Mouse (Mus musculus) forebrain, embryonic 14.5 days (tissue): ENCODE data around the gene Kcnab1. TPM values are rescaled to one million over a fixed set of nuclear protein-coding genes. Genes with fewer than 3 reads are reported as not detected.
A peak's percentile ranks its signal among the peaks of the same experiment; 100 is the strongest.

Experiments used
- ATAC-seq: fragments of 200-750 bp; cut with Nextera tagmentation; 2 replicates; pipeline ENCODE4 v1.8.0; 2017; ENCODE audit warnings: mild to moderate bottlenecking, moderate library complexity
- DNase-seq: peaks from one replicate; pipeline ENCODE4 v3.0.0-alpha.2; 2015; ENCODE audit warnings: low spot score
- H3K27ac ChIP-seq: fragments of 300-500 bp; sonication (generic); 2 replicates; pipeline ENCODE4 v1.5.1; 2014; ENCODE audit warnings: low read depth, mild to moderate bottlenecking, control low read depth, low read length, moderate library complexity
- H3K27me3 ChIP-seq: fragments of 300-500 bp; sonication (generic); replicated peaks from 2 replicates; pipeline ENCODE4 v1.6.1; 2014; ENCODE audit warnings: low read length, control low read depth, mixed read lengths; ENCODE audit not compliant: control insufficient read depth, insufficient read depth
- H3K36me3 ChIP-seq: fragments of 300-500 bp; sonication (generic); 2 replicates; pipeline ENCODE4 v1.6.1; 2014; ENCODE audit warnings: low read length, control low read depth; ENCODE audit not compliant: control insufficient read depth, insufficient read depth
- H3K4me1 ChIP-seq: fragments of 300-500 bp; sonication (generic); 2 replicates; pipeline ENCODE4 v1.6.1; 2014; ENCODE audit warnings: antibody characterized with exemption, low read length, control low read depth; ENCODE audit not compliant: control insufficient read depth, insufficient read depth
- H3K4me2 ChIP-seq: fragments of 300-500 bp; sonication (generic); 2 replicates; pipeline ENCODE4 v1.6.1; 2014; ENCODE audit warnings: mild to moderate bottlenecking, control low read depth, low read length
- H3K4me3 ChIP-seq: fragments of 300-500 bp; sonication (generic); 2 replicates; pipeline ENCODE4 v1.5.1; 2014; ENCODE audit warnings: low read depth, low read length, control low read depth
- H3K9ac ChIP-seq: fragments of 300-500 bp; sonication (generic); 2 replicates; pipeline ENCODE4 v1.6.1; 2014; ENCODE audit warnings: mild to moderate bottlenecking, low read length, control low read depth, moderate library complexity
- H3K9me3 ChIP-seq: fragments of 300-500 bp; sonication (generic); replicated peaks from 2 replicates; pipeline ENCODE4 v1.6.1; 2016; ENCODE audit warnings: low read length, control low read depth, mixed read lengths; ENCODE audit not compliant: control insufficient read depth
- WGBS: fragments of 180-500 bp; shearing (Covaris S2); extraction: QIAGEN DNeasy Blood & Tissue Kit; methylation state at CpG from one replicate; pipeline ENCODE4 v1.1.7; 2014; 5-methylcytosine and 5-hydroxymethylcytosine counted together
- polyA plus RNA-seq: library from polyadenylated mRNA; unstranded; fragments of >200 nt; fragmentation: Nextera tagmentation; extraction: Ambion mirVana; gene quantifications from 2 replicates; pipeline ENCODE4 v1.2.1, GENCODE M21; 2014

Kcnab1 gene
- polyA plus RNA-seq = 4.1 and 6.2 TPM in 2 replicates

GRCm38 (mm10) chr3:65108945-65109921 lies at the start of gene Kcnab1:
Kcnab1 (plus strand) TSS chr3:65109384.
- Histone ChIP-seq H3K27me3 (no peaks in the 10 kb centered on the region), H3K4me2 (peak within 1 kb of the TSS; percentile 90), H3K4me1 (peaks cover 6% of the 10 kb centered on the region), H3K9ac (peak within 1 kb of the TSS; percentile 66), H3K9me3 (no peaks in the 10 kb centered on the region), H3K4me3 (peak within 1 kb of the TSS; percentile 41), H3K36me3 (no peaks in the 10 kb centered on the region), H3K27ac (no peak within 1 kb of the TSS)
- DNase-seq (peak; percentile 66), ATAC-seq (peak; percentile 88)
- WGBS = under 1% methylated on average over 30 of the region's 30 CpGs

- Histone ChIP-seq H3K4me2 (no peak overlapping the region), H3K4me3 (no peak overlapping the region), H3K4me1 (no peaks in the 10 kb centered on the region), H3K36me3 (no peaks in the 10 kb centered on the region), H3K27ac (no peak overlapping the region), H3K9ac (no peak overlapping the region), H3K27me3 (no peaks in the 10 kb centered on the region), H3K9me3 (no peaks in the 10 kb centered on the region)
- ATAC-seq (no peak), DNase-seq (no peak)
- WGBS = 45% methylated on average over 2 of the region's 2 CpGs
Measured at GRCm38 (mm10) chr3:65088295-65088694, 20.9 kb upstream of the Kcnab1 start.

- Histone ChIP-seq H3K9ac (no peak overlapping the region), H3K27me3 (no peaks in the 10 kb centered on the region), H3K4me3 (no peak overlapping the region), H3K9me3 (no peaks in the 10 kb centered on the region), H3K36me3 (no peaks in the 10 kb centered on the region), H3K27ac (no peak overlapping the region), H3K4me2 (no peak overlapping the region), H3K4me1 (no peaks in the 10 kb centered on the region)
- peak; percentile 45 for DNase-seq
- no peak; the same call in 1 of the 2 replicates for ATAC-seq
- WGBS = 74% methylated on average over 6 of the region's 6 CpGs
Measured at GRCm38 (mm10) chr3:65104117-65104516, 5.1 kb upstream of the Kcnab1 start.

GRCm38 (mm10) chr3:65110190-65110589 lies 1.0 kb downstream of the Kcnab1 start:
- ATAC-seq (no peak), DNase-seq (no peak)
- H3K4me1 ChIP-seq = peaks cover 6% of the 10 kb centered on the region
- 69% methylated on average over 9 of the region's 9 CpGs for WGBS
- no peaks in the 10 kb centered on the region for H3K9me3 ChIP-seq
- H3K27ac ChIP-seq = no peak overlapping the region
- no peaks in the 10 kb centered on the region for H3K27me3 ChIP-seq
- peak overlapping the region; percentile 90 for H3K4me2 ChIP-seq
- peak overlapping the region; percentile 41; the same call in 1 of the 2 replicates for H3K4me3 ChIP-seq
- no peaks in the 10 kb centered on the region for H3K36me3 ChIP-seq
- H3K9ac ChIP-seq = no peak overlapping the region; the same call in 1 of the 2 replicates

DNA sequence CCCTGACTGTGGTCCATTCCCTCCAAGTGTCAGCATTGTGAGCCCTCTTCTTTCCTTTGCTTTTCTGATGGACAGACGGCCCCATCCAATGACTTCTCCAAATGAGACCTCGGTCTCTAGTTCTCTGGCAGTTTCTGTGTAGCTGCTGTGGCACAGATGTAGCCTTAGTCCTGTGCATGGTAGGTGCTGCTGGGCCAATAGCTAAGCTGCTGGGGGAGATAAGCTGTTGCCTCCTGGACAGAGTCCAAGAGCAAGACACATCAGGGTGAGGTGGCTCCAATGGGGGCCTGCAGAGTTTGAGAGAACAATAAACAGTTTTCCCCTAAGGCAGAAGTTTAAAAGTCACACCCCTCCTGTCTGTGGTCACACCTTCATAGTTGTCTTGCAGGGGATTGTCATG lies 2.0 kb downstream of the Kcnab1 start:
- DNase-seq = no peak
- no peak overlapping the region for H3K9ac ChIP-seq
- 92% methylated on average over 2 of the region's 2 CpGs for WGBS
- H3K9me3 ChIP-seq = no peaks in the 10 kb centered on the region
- no peaks in the 10 kb centered on the region for H3K27me3 ChIP-seq
- no peak overlapping the region for H3K4me3 ChIP-seq
- H3K4me2 ChIP-seq = no peak overlapping the region
- H3K27ac ChIP-seq = no peak overlapping the region
- H3K36me3 ChIP-seq = no peaks in the 10 kb centered on the region
- peaks cover 6% of the 10 kb centered on the region for H3K4me1 ChIP-seq
- ATAC-seq = no peak

GRCm38 (mm10) chr3:65115164-65115563 lies 6.0 kb downstream of the Kcnab1 start:
- H3K4me1 ChIP-seq = no peaks in the 10 kb centered on the region; the same call in 1 of the 2 replicates
- no peak for ATAC-seq
- no peaks in the 10 kb centered on the region for H3K9me3 ChIP-seq
- no peak for DNase-seq
- no peaks in the 10 kb centered on the region for H3K27me3 ChIP-seq
- H3K9ac ChIP-seq = no peak overlapping the region
- H3K27ac ChIP-seq = no peak overlapping the region
- no peak overlapping the region for H3K4me3 ChIP-seq
- H3K36me3 ChIP-seq = no peaks in the 10 kb centered on the region
- 95% methylated on average over 6 of the region's 6 CpGs for WGBS
- no peak overlapping the region for H3K4me2 ChIP-seq

DNA sequence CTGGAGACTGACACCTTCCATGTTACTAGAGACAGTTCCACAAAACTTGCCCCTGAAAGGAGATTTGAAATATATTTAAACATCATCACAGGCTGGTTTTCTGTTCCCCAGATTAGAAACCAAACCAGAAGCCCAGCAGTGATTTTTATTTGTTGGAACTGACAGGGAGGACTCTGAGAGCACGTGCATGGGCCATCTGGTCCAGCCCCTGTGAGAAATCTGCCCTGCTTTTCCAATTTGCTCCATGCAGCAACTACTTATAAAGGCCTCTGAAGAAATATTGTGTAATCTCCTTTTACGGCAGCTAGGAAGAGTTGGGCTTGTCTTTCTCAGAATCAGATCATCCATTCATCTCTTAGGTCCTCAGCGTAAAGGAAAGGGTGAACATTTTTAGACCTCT lies 7.8 kb downstream of the Kcnab1 start:
- 88% methylated on average over 3 of the region's 3 CpGs for WGBS
- no peak for DNase-seq
- Histone ChIP-seq H3K4me2 (no peak overlapping the region), H3K36me3 (no peaks in the 10 kb centered on the region), H3K4me3 (no peak overlapping the region), H3K27me3 (no peaks in the 10 kb centered on the region), H3K9ac (no peak overlapping the region), H3K4me1 (no peaks in the 10 kb centered on the region), H3K9me3 (no peaks in the 10 kb centered on the region), H3K27ac (no peak overlapping the region)
- no peak for ATAC-seq

GRCm38 (mm10) chr3:65117365-65117764 lies 8.2 kb downstream of the Kcnab1 start:
- ATAC-seq = no peak
- Histone ChIP-seq H3K4me2 (no peak overlapping the region), H3K4me3 (no peak overlapping the region), H3K27me3 (no peaks in the 10 kb centered on the region), H3K9me3 (no peaks in the 10 kb centered on the region), H3K9ac (no peak overlapping the region), H3K27ac (no peak overlapping the region), H3K4me1 (no peaks in the 10 kb centered on the region), H3K36me3 (no peaks in the 10 kb centered on the region)
- no peak for DNase-seq
- 86% methylated on average over 8 of the region's 8 CpGs for WGBS

GRCm38 (mm10) chr3:65124975-65125374 lies 15.8 kb downstream of the Kcnab1 start:
- Histone ChIP-seq H3K27ac (no peak overlapping the region), H3K36me3 (no peaks in the 10 kb centered on the region), H3K4me2 (no peak overlapping the region), H3K27me3 (no peaks in the 10 kb centered on the region), H3K9me3 (no peaks in the 10 kb centered on the region), H3K9ac (no peak overlapping the region), H3K4me3 (no peak overlapping the region), H3K4me1 (no peaks in the 10 kb centered on the region)
- ATAC-seq (peak; percentile 66; the same call in 1 of the 2 replicates), DNase-seq (peak; percentile 79)
- 69% methylated on average over 3 of the region's 3 CpGs for WGBS
